Mouse (Mus musculus): Measurements from ENCODE around the gene Cox5a. TPM values are rescaled to one million over a fixed set of nuclear protein-coding genes. Genes with fewer than 3 reads are reported as not detected.

Gene Cox5a
- polyA plus RNA-seq, 1 experiment from 2014 or later = 1,178 TPM

DNA sequence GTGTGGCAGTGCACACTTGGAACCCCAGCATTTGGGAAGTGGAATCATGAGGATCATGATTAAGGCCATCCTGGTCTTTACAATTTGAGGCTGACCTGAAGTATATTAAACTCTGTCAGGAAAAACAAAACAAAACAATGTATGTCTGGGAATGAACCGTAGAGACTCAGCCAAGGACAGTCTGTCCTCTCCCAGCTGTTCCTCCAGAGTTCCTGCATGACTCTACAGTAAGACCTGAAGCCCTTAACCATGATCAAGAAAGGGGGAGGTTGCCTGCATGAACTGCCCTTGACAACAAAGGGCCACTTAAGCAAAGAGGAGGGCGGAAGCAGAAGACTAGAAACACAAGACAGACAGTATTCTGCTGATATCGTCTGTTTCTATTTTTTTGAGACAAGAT lies 54.5 kb downstream of the Cox5a start:
- H3K4me2 ChIP-seq = no peak overlapping the region
- no peak for ATAC-seq (replicated peaks; ENCODE audit: insufficient number of reproducible peaks, low FRiP score, low TSS enrichment)
- WGBS (ENCODE audit: insufficient replicate concordance) = 77% methylated on average over 3 of the region's 3 CpGs
- H3K27ac ChIP-seq (ENCODE audit: low read depth, low read length) = no peak overlapping the region
- H3K9ac ChIP-seq (ENCODE audit: low read depth, low read length) = no peak overlapping the region
- peaks cover 3% of the 10 kb centered on the region; the same call in 1 of the 2 replicates for H3K4me1 ChIP-seq (ENCODE audit: control insufficient read depth, insufficient read depth, low read length)
- peaks cover 10% of the 10 kb centered on the region for H3K36me3 ChIP-seq (ENCODE audit: control insufficient read depth, insufficient read depth, low read length)
- no peaks in the 10 kb centered on the region for H3K27me3 ChIP-seq (ENCODE audit: control insufficient read depth, insufficient read depth, low read length)
- H3K4me3 ChIP-seq (ENCODE audit: low read depth, low read length) = no peak overlapping the region
- H3K9me3 ChIP-seq (replicated peaks; ENCODE audit: control insufficient read depth, low read length) = no peaks in the 10 kb centered on the region

DNA sequence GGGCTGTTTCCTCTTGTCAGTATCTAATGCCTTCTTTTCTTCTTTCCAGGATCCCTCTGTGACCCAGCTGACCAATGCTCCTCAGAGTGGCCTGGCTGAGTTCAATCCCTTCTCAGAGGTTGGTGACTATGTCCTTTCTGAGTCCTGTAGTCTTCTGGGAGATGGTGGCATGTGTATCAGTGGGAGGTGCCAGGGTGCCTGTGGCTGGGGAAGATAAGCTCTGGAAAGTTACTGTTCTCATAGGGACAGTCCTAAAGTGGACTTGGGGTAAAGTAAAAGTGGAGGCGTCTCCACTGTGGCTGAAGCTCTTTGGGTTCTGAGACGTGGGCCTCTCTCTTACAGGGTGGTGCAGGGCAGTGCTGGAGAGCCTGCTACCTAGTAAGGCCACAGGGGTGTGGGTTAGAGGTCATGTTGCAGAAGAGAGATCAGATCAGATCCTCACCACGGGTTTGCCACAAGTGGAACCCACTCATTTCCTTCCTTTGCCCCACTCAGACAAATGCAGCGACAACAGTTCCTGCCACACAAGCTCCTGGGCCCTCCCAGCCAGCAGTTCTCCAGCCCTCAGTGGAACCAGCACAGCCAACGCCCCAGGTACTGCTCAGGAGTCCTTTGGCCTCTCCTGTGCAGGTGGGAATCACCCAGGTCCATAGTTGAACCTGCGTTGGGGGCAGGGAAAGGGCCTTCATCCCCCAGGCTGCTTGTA lies 56.2 kb downstream of the Cox5a start:
- Histone ChIP-seq H3K4me3 (ENCODE audit: low read depth, low read length) (no peak overlapping the region), H3K4me1 (ENCODE audit: control insufficient read depth, insufficient read depth, low read length) (peaks cover 3% of the 10 kb centered on the region; the same call in 1 of the 2 replicates), H3K9me3 (replicated peaks; ENCODE audit: control insufficient read depth, low read length) (no peaks in the 10 kb centered on the region), H3K36me3 (ENCODE audit: control insufficient read depth, insufficient read depth, low read length) (peaks cover 13% of the 10 kb centered on the region), H3K27me3 (ENCODE audit: control insufficient read depth, insufficient read depth, low read length) (no peaks in the 10 kb centered on the region), H3K27ac (ENCODE audit: low read depth, low read length) (no peak overlapping the region), H3K4me2 (no peak overlapping the region), H3K9ac (ENCODE audit: low read depth, low read length) (0 out of 2 replicates have a peak overlapping the region, but pooled peaks have one; percentile 28)
- no peak for ATAC-seq (replicated peaks; ENCODE audit: insufficient number of reproducible peaks, low FRiP score, low TSS enrichment)
- WGBS (ENCODE audit: insufficient replicate concordance) = 75% methylated on average over 6 of the region's 6 CpGs

Other genes with a start within 250 kb of the Cox5a start
- 18.7 and 21.8 TPM in 2 replicates for gene Ppcdc, start 81.2 kb upstream of the Cox5a start, polyA plus RNA-seq (2014; fragmentation: Nextera tagmentation; extraction: Ambion mirVana)
- 5.8 and 7.9 TPM in 2 replicates for gene Scamp5, start 53.2 kb upstream of the Cox5a start, polyA plus RNA-seq (2014; fragmentation: Nextera tagmentation; extraction: Ambion mirVana)
- 16.3 and 17.1 TPM in 2 replicates for gene Rpp25, start 17.2 kb upstream of the Cox5a start, polyA plus RNA-seq (2014; fragmentation: Nextera tagmentation; extraction: Ambion mirVana)
- 12.1 and 12.6 TPM in 2 replicates for gene Fam219b, start 16.3 kb downstream of the Cox5a start, polyA plus RNA-seq (2014; fragmentation: Nextera tagmentation; extraction: Ambion mirVana)
- 67.5 and 76.1 TPM in 2 replicates for gene Mpi, start 31.5 kb downstream of the Cox5a start, polyA plus RNA-seq (2014; fragmentation: Nextera tagmentation; extraction: Ambion mirVana)
- 53.3 and 54.9 TPM in 2 replicates for gene Scamp2, start 39.7 kb downstream of the Cox5a start, polyA plus RNA-seq (2014; fragmentation: Nextera tagmentation; extraction: Ambion mirVana)
- 10.0 and 12.4 TPM in 2 replicates for gene Ulk3, start 68.2 kb downstream of the Cox5a start, polyA plus RNA-seq (2014; fragmentation: Nextera tagmentation; extraction: Ambion mirVana)
- gene Cplx3, start 85.0 kb downstream of the Cox5a start, polyA plus RNA-seq (2014; fragmentation: Nextera tagmentation; extraction: Ambion mirVana) = not detected in 2 replicates
- gene Lman1l, start 99.5 kb downstream of the Cox5a start, polyA plus RNA-seq (2014; fragmentation: Nextera tagmentation; extraction: Ambion mirVana) = not detected in 2 replicates
- gene Csk, start 132.4 kb downstream of the Cox5a start, polyA plus RNA-seq (2014; fragmentation: Nextera tagmentation; extraction: Ambion mirVana) = 15.9 and 18.6 TPM in 2 replicates
- gene Cyp1a2, start 162.4 kb downstream of the Cox5a start, polyA plus RNA-seq (2014; fragmentation: Nextera tagmentation; extraction: Ambion mirVana) = not detected in 2 replicates
- not detected in 2 replicates for gene Cyp1a1, start 166.7 kb downstream of the Cox5a start, polyA plus RNA-seq (2014; fragmentation: Nextera tagmentation; extraction: Ambion mirVana)
- gene Edc3, start 187.3 kb downstream of the Cox5a start, polyA plus RNA-seq (2014; fragmentation: Nextera tagmentation; extraction: Ambion mirVana) = 14.3 and 15.5 TPM in 2 replicates
- gene Clk3, start 244.6 kb downstream of the Cox5a start, polyA plus RNA-seq (2014; fragmentation: Nextera tagmentation; extraction: Ambion mirVana) = 64.2 and 73.5 TPM in 2 replicates